Mouse (Mus musculus): ENCODE results near the gene Gm6408.

DNA sequence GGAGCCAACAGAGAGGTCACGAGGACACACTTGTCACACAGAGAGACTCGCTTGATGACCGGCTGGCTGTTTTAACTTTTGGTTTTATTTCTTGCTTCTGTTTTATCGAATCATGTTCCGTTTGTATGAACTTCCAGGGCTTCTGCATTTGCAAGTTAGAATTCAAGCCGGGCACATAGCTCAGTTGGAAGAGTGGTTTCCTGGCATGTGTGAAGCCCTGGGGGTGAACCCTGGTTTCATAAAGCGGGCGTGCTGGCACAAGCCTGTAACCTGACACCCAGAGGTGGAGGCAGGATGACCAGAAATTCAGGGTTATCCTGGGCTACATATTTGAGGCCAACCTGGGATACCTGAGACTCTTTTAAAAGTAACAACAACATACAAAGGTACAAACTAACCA, 20.2 kb upstream of the Gm6408 start:
- TF ChIP-seq CTCF (IDR thresholded peaks at IDR 0.05; ENCODE audit: extremely low read depth, insufficient read length, insufficient replicate concordance, low read depth, low read length) (no peak), POLR2A (IDR thresholded peaks at IDR 0.05; ENCODE audit: low read depth, low read length) (no peak)
